ENCODE assay signal across 15 mouse cellular contexts in genomic region chr6:135166712-135167111, GRCm38 (mm10). TPM values are rescaled to one million over a fixed set of nuclear protein-coding genes. Genes with fewer than 3 reads are reported as not detected.
DNase-seq lines count a peak whose midpoint lies in the region; ATAC-seq and TF ChIP-seq lines count a peak whose summit lies in the region.
"Had no signal": no experiment of that assay in that cellular context is flagged by ENCODE, and none has a peak within 500 bp of the region (broad histone marks: within the 10 kb centered on the region; RNA-seq: fewer than 3 reads in every experiment).

No protein-coding gene starts in this region.

- DNase-seq in layer of hippocampus, adult 2 months (ENCODE audit: low spot score in 2 of 2): no peak
- no peak for DNase-seq in layer of hippocampus, adult 9-11 months
- DNase-seq in c-Kit-negative CD71-positive TER-119-positive erythroid progenitor cells, embryonic 14.5 days (ENCODE audit: low read depth, low spot score): peak; percentile 49
- no peak for DNase-seq in cerebellum, adult 8-10 months
- DNase-seq: cerebellum, adult 18-20 months; lung, postnatal 10 days; thymus, adult 2 months had no signal

- H3K4me3 ChIP-seq in layer of hippocampus, adult 2 months: peak overlapping the region; percentile 94; the same call in 1 of the 2 replicates
- no peak overlapping the region for H3K4me3 ChIP-seq in midbrain, embryonic 13.5 days (replicated peaks)

- H3K9me3 ChIP-seq in midbrain, embryonic 13.5 days: no peaks in the 10 kb centered on the region
- H3K9me3 ChIP-seq: embryonic facial prominence, embryonic 12.5 days had no signal

- peaks cover 23% of the 10 kb centered on the region for H3K27me3 ChIP-seq in midbrain, embryonic 13.5 days
- H3K27me3 ChIP-seq: embryonic facial prominence, embryonic 12.5 days had no signal

- H3K4me2 ChIP-seq in midbrain, embryonic 13.5 days (replicated peaks): no peak overlapping the region

- WGBS in midbrain, embryonic 13.5 days: 42% methylated on average over 5 of the region's 5 CpGs

- TF ChIP-seq CTCF in layer of hippocampus, adult 2 months (conservative IDR thresholded peaks at IDR 0.05): no peak

- peak; percentile 41 for ATAC-seq in erythroid progenitor cell, adult 5-6 weeks (replicated peaks; ENCODE audit: low FRiP score, poor library complexity, severe bottlenecking)
- ATAC-seq in megakaryocyte progenitor cell, adult 5-6 weeks (replicated peaks; ENCODE audit: poor library complexity): peak; percentile 12; the same call in 1 of the 2 replicates
- no peak for ATAC-seq in midbrain, embryonic 13.5 days

- no peak overlapping the region for H3K9ac ChIP-seq in midbrain, embryonic 13.5 days (replicated peaks)

- peak overlapping the region; percentile 99 for H3K27ac ChIP-seq in layer of hippocampus, adult 2 months
- no peak overlapping the region for H3K27ac ChIP-seq in midbrain, embryonic 13.5 days
- H3K27ac ChIP-seq: embryonic facial prominence, embryonic 12.5 days had no signal

- no peaks in the 10 kb centered on the region for H3K36me3 ChIP-seq in midbrain, embryonic 13.5 days
- H3K36me3 ChIP-seq: embryonic facial prominence, embryonic 12.5 days had no signal

- H3K4me1 ChIP-seq in midbrain, embryonic 13.5 days (replicated peaks): peaks cover 10% of the 10 kb centered on the region

RNA-seq across cellular contexts. Expression of gene Fam234b, which starts 31.1 kb away (rescaled TPM):
- total RNA-seq in layer of hippocampus, adult 2 months (2021): 100 to 1,000 TPM; 161 to 166 TPM
- 110 and 154 TPM in 2 replicates for total RNA-seq in erythroid progenitor cell, adult 5-6 weeks (2015; ENCODE audit: low replicate concordance)
- 96.5 and 104 TPM in 2 replicates for total RNA-seq in erythroid progenitor cell, adult 5-6 weeks (2017; ENCODE audit: low replicate concordance)
- 5.9 and 6.5 TPM in 2 replicates for total RNA-seq in megakaryocyte progenitor cell, adult 5-6 weeks (2015)
- total RNA-seq in megakaryocyte progenitor cell, adult 5-6 weeks (2017): 5.4 and 6.8 TPM in 2 replicates
- polyA plus RNA-seq in midbrain, embryonic 13.5 days (2015; fragmentation: Nextera tagmentation; extraction: Ambion mirVana): 67.0 and 74.1 TPM in 2 replicates

RNA-seq across cellular contexts. Expression of gene Hebp1, which starts 31.1 kb away (rescaled TPM):
- total RNA-seq in layer of hippocampus, adult 2 months (2021): 10 to 100 TPM; 74.1 to 79.1 TPM
- 192 and 305 TPM in 2 replicates for total RNA-seq in erythroid progenitor cell, adult 5-6 weeks (2015; ENCODE audit: low replicate concordance)
- 368 and 376 TPM in 2 replicates for total RNA-seq in erythroid progenitor cell, adult 5-6 weeks (2017; ENCODE audit: low replicate concordance)
- 12.9 and 15.0 TPM in 2 replicates for total RNA-seq in megakaryocyte progenitor cell, adult 5-6 weeks (2015)
- 20.0 and 21.2 TPM in 2 replicates for total RNA-seq in megakaryocyte progenitor cell, adult 5-6 weeks (2017)
- polyA plus RNA-seq in midbrain, embryonic 13.5 days (2015; fragmentation: Nextera tagmentation; extraction: Ambion mirVana): 2.7 and 3.4 TPM in 2 replicates

RNA-seq across cellular contexts. Expression of gene Gprc5d, which starts 48.6 kb away (rescaled TPM):
- total RNA-seq in layer of hippocampus, adult 2 months (2021): not detected
- 1.4 and 5.0 TPM in 2 replicates for total RNA-seq in erythroid progenitor cell, adult 5-6 weeks (2015; ENCODE audit: low replicate concordance)
- total RNA-seq in erythroid progenitor cell, adult 5-6 weeks (2017; ENCODE audit: low replicate concordance): not detected in 2 replicates
- total RNA-seq in megakaryocyte progenitor cell, adult 5-6 weeks (2015): not detected in 2 replicates
- total RNA-seq in megakaryocyte progenitor cell, adult 5-6 weeks (2017): not detected in 2 replicates
- 0.12 TPM in 1 of 2 replicates, not detected in the other for polyA plus RNA-seq in midbrain, embryonic 13.5 days (2015; fragmentation: Nextera tagmentation; extraction: Ambion mirVana)
- total RNA-seq: ES-E14; gastrocnemius, adult 18-20 months; hematopoietic stem cell, adult 5-6 weeks; monocyte, adult 5-6 weeks had no signal
- polyA plus RNA-seq: embryonic facial prominence, embryonic 12.5 days had no signal

Comparison
In these comparisons a context has a peak if more than half of its experiments do, and no peak if none do; other contexts are left out.
1. RNA of gene Fam234b, which starts 31.1 kb away (total RNA-seq): 161 to 166 TPM in layer of hippocampus, adult 2 months and 96.5 to 154 TPM in erythroid progenitor cell, adult 5-6 weeks; 5.4 to 6.8 TPM in megakaryocyte progenitor cell, adult 5-6 weeks; every median in the first group is over 10 times any median in the second.